Mouse (Mus musculus) heart, adult 2 months (tissue): ENCODE measurements around the gene Runx1.

ENCODE experiments used
- CTCF ChIP-seq: fragments of 200-600 bp; IDR thresholded peaks from 2 replicates; pipeline ENCODE4 v1.8.1; 2022; ENCODE audit warnings: antibody characterized with exemption, mild to moderate bottlenecking, moderate library complexity
- EP300 ChIP-seq: fragments of 200-500 bp; IDR thresholded peaks from 2 replicates; pipeline ENCODE4 v1.6.1; 2011; ENCODE audit warnings: low read depth, low read length, control low read depth; ENCODE audit not compliant: insufficient read depth
- POLR2A ChIP-seq: fragments of 200-500 bp; IDR thresholded peaks from 2 replicates; pipeline ENCODE4 v1.6.1; 2011; ENCODE audit warnings: mild to moderate bottlenecking, low read depth, low read length, control low read depth; ENCODE audit not compliant: insufficient read depth

DNA sequence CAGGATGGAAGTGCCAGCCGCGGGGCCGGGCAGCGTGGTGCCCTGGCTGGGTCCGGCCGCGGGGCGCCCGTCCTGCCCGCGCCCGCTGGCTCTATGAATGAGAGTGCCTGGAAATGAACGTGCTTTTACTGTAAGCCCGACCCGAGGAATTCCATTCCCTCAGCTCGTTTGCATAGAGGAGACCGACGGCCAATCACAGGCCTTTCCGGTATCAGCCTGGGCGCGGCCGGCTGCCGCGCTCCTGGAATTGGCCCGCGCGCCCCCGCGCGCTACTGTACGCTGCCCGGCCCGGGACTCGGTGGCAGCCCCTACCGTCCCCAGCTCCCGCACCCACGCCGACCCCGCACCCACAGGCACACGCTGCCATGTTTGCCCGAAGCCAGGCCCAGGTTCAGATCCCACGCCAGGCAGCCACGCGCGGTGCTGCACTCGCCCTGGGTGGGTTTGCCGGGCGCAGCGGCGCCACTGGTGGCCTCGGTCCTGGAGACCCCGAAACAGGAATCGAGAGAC, 128.7 kb downstream of the Runx1 start:
- TF ChIP-seq POLR2A (peak; percentile 60), EP300 (no peak), CTCF (no peak)
